In the genomic region with DNA sequence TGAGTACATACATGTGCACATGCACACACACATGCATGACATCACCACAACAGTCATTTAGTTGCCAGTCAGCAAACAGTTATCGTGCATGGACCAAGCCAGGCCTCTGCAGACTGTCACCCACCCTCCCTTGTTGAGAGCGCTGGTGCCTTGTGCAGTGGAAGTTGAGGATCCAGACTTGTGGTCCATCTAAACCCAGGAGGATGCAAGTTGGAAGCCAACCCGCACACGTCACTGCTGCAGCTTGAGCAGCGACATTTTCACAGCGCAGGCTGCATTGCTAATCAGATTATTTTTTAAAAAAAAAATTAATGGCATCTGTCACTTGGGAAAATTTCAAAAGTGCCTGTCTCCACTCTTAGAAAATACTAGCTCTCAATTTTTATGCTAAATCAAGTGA, we compare ENCODE assay signal across 29 mouse cellular contexts.
A peak's percentile ranks its signal among the peaks of the same experiment; 100 is the strongest.
DNase-seq lines count a peak whose midpoint lies in the region; ATAC-seq lines count a peak whose summit lies in the region.
"Had no signal": no experiment of that assay in that cellular context is flagged by ENCODE, and none has a peak within 500 bp of the region (broad histone marks: within the 10 kb centered on the region; RNA-seq: fewer than 3 reads in every experiment).

No protein-coding gene starts in this region.

- peaks cover 13% of the 10 kb centered on the region; the same call in 1 of the 2 replicates for H3K4me1 ChIP-seq in forebrain, embryonic 13.5 days
- no peaks in the 10 kb centered on the region for H3K4me1 ChIP-seq in forebrain, embryonic 11.5 days (replicated peaks; ENCODE audit: control insufficient read depth, insufficient read depth, low read length)
- peaks cover 78% of the 10 kb centered on the region for H3K4me1 ChIP-seq in hindbrain, embryonic 13.5 days (replicated peaks)
- H3K4me1 ChIP-seq in hindbrain, embryonic 11.5 days (replicated peaks; ENCODE audit: control insufficient read depth, insufficient read depth, low read length) = peaks cover 3% of the 10 kb centered on the region; the same call in 1 of the 2 replicates
- H3K4me1 ChIP-seq in neural tube, embryonic 13.5 days (replicated peaks) = peaks cover 78% of the 10 kb centered on the region
- H3K4me1 ChIP-seq: embryonic facial prominence, embryonic 12.5 days; heart, embryonic 15.5 days had no signal

- no peak overlapping the region for H3K27ac ChIP-seq in forebrain, embryonic 13.5 days
- no peak overlapping the region for H3K27ac ChIP-seq in forebrain, embryonic 11.5 days (ENCODE audit: low read depth, low read length)
- H3K27ac ChIP-seq in hindbrain, embryonic 13.5 days = peak overlapping the region; percentile 44; the same call in 1 of the 2 replicates
- H3K27ac ChIP-seq in hindbrain, embryonic 11.5 days (ENCODE audit: low read depth, low read length) = no peak overlapping the region
- peak overlapping the region; percentile 49; the same call in 1 of the 2 replicates for H3K27ac ChIP-seq in neural tube, embryonic 13.5 days (replicated peaks)
- H3K27ac ChIP-seq: embryonic facial prominence, embryonic 12.5 days; heart, embryonic 10.5 days; heart, embryonic 15.5 days; hindbrain, embryonic 14.5 days; left cerebral cortex, adult 2 months; limb, embryonic 13.5 days; lung, embryonic 15.5 days; neural tube, embryonic 12.5 days had no signal

- WGBS in forebrain, embryonic 13.5 days = 78% methylated on average over 6 of the region's 6 CpGs
- 87% methylated on average over 6 of the region's 6 CpGs for WGBS in forebrain, embryonic 11.5 days
- WGBS in hindbrain, embryonic 13.5 days = 67% methylated on average over 6 of the region's 6 CpGs
- WGBS in hindbrain, embryonic 11.5 days = 83% methylated on average over 6 of the region's 6 CpGs
- WGBS in neural tube, embryonic 13.5 days = 68% methylated on average over 6 of the region's 6 CpGs

- no peak overlapping the region for H3K9ac ChIP-seq in forebrain, embryonic 13.5 days
- H3K9ac ChIP-seq in forebrain, embryonic 11.5 days (ENCODE audit: low read length) = no peak overlapping the region
- no peak overlapping the region for H3K9ac ChIP-seq in hindbrain, embryonic 13.5 days
- no peak overlapping the region for H3K9ac ChIP-seq in hindbrain, embryonic 11.5 days (ENCODE audit: low read depth, low read length)
- H3K9ac ChIP-seq in neural tube, embryonic 13.5 days = no peak overlapping the region
- H3K9ac ChIP-seq: embryonic facial prominence, embryonic 12.5 days; heart, embryonic 15.5 days; hindbrain, embryonic 14.5 days; limb, embryonic 13.5 days; lung, embryonic 15.5 days; neural tube, embryonic 12.5 days had no signal

- no peaks in the 10 kb centered on the region for H3K36me3 ChIP-seq in forebrain, embryonic 13.5 days (ENCODE audit: poor library complexity, severe bottlenecking)
- H3K36me3 ChIP-seq in forebrain, embryonic 11.5 days (ENCODE audit: control insufficient read depth, insufficient read depth, low read length) = no peaks in the 10 kb centered on the region
- H3K36me3 ChIP-seq in hindbrain, embryonic 13.5 days = no peaks in the 10 kb centered on the region
- no peaks in the 10 kb centered on the region for H3K36me3 ChIP-seq in hindbrain, embryonic 11.5 days (ENCODE audit: control insufficient read depth, insufficient read depth, low read length)
- no peaks in the 10 kb centered on the region for H3K36me3 ChIP-seq in neural tube, embryonic 13.5 days
- H3K36me3 ChIP-seq: embryonic facial prominence, embryonic 12.5 days; G1E; heart, embryonic 10.5 days; heart, embryonic 15.5 days; limb, embryonic 13.5 days; lung, embryonic 15.5 days; neural tube, embryonic 12.5 days had no signal

- H3K4me2 ChIP-seq in forebrain, embryonic 13.5 days = no peak overlapping the region
- no peak overlapping the region for H3K4me2 ChIP-seq in forebrain, embryonic 11.5 days (ENCODE audit: low read depth, low read length, severe bottlenecking)
- H3K4me2 ChIP-seq in hindbrain, embryonic 13.5 days = no peak overlapping the region
- H3K4me2 ChIP-seq in hindbrain, embryonic 11.5 days (replicated peaks; ENCODE audit: low read depth, low read length) = no peak overlapping the region
- no peak overlapping the region for H3K4me2 ChIP-seq in neural tube, embryonic 13.5 days
- H3K4me2 ChIP-seq: embryonic facial prominence, embryonic 12.5 days; heart, embryonic 15.5 days; hindbrain, embryonic 14.5 days; limb, embryonic 13.5 days; liver, embryonic 11.5 days; lung, embryonic 15.5 days; neural tube, embryonic 12.5 days had no signal

- H3K9me3 ChIP-seq in forebrain, embryonic 13.5 days (replicated peaks) = no peaks in the 10 kb centered on the region
- H3K9me3 ChIP-seq in forebrain, embryonic 11.5 days (ENCODE audit: control insufficient read depth, low read length) = no peaks in the 10 kb centered on the region
- no peaks in the 10 kb centered on the region for H3K9me3 ChIP-seq in hindbrain, embryonic 13.5 days
- H3K9me3 ChIP-seq in hindbrain, embryonic 11.5 days (ENCODE audit: control insufficient read depth, low read length) = no peaks in the 10 kb centered on the region
- H3K9me3 ChIP-seq in neural tube, embryonic 13.5 days = no peaks in the 10 kb centered on the region
- H3K9me3 ChIP-seq: embryonic facial prominence, embryonic 12.5 days; heart, embryonic 10.5 days; heart, embryonic 15.5 days; limb, embryonic 13.5 days; lung, embryonic 15.5 days; neural tube, embryonic 12.5 days had no signal

- 0 out of 2 replicates have a peak, but pooled peaks cover 3% of the 10 kb centered on the region for H3K27me3 ChIP-seq in forebrain, embryonic 13.5 days
- H3K27me3 ChIP-seq in forebrain, embryonic 11.5 days (ENCODE audit: control insufficient read depth, insufficient read depth, low read length) = no peaks in the 10 kb centered on the region
- H3K27me3 ChIP-seq in hindbrain, embryonic 13.5 days = no peaks in the 10 kb centered on the region
- no peaks in the 10 kb centered on the region for H3K27me3 ChIP-seq in hindbrain, embryonic 11.5 days (ENCODE audit: control insufficient read depth, insufficient read depth, low read length)
- H3K27me3 ChIP-seq in neural tube, embryonic 13.5 days = no peaks in the 10 kb centered on the region
- H3K27me3 ChIP-seq: embryonic facial prominence, embryonic 12.5 days; heart, embryonic 15.5 days; lung, embryonic 15.5 days; neural tube, embryonic 12.5 days had no signal

- no peak for DNase-seq in forebrain, embryonic 11.5 days (ENCODE audit: low spot score)
- no peak for DNase-seq in hindbrain, embryonic 11.5 days (ENCODE audit: low spot score)
- no peak for DNase-seq in neural tube, embryonic 10.5 days (ENCODE audit: extremely low spot score, low spot score)
- no peak for DNase-seq in gastrocnemius, postnatal 14 days
- DNase-seq: adrenal gland, adult 8-10 months; cerebellum, adult 9-10 months; embryo, embryonic 11 days; gastrocnemius, postnatal 10 days; kidney, adult 11 months; kidney, postnatal 14 days; layer of hippocampus, adult 9-11 months; lung, postnatal 36 days; retina, postnatal 1 day; right cerebral cortex, postnatal 14 days; thymus, postnatal 4 days had no signal

- no peak overlapping the region for H3K4me3 ChIP-seq in forebrain, embryonic 13.5 days
- no peak overlapping the region for H3K4me3 ChIP-seq in forebrain, embryonic 11.5 days (ENCODE audit: low read depth, low read length)
- no peak overlapping the region for H3K4me3 ChIP-seq in hindbrain, embryonic 13.5 days
- H3K4me3 ChIP-seq in hindbrain, embryonic 11.5 days (ENCODE audit: low read depth, low read length) = no peak overlapping the region
- no peak overlapping the region for H3K4me3 ChIP-seq in neural tube, embryonic 13.5 days
- H3K4me3 ChIP-seq: embryonic facial prominence, embryonic 12.5 days; heart, embryonic 10.5 days; heart, embryonic 15.5 days; left cerebral cortex, adult 2 months; limb, embryonic 13.5 days; lung, embryonic 15.5 days; neural tube, embryonic 12.5 days had no signal

- 0 out of 2 replicates have a peak, but pooled peaks have one; percentile 14 for ATAC-seq in forebrain, embryonic 13.5 days
- ATAC-seq in forebrain, embryonic 11.5 days (replicated peaks; ENCODE audit: low FRiP score) = no peak
- 0 out of 2 replicates have a peak, but pooled peaks have one; percentile 18 for ATAC-seq in hindbrain, embryonic 13.5 days (ENCODE audit: low FRiP score)
- no peak for ATAC-seq in hindbrain, embryonic 11.5 days (ENCODE audit: low FRiP score)
- ATAC-seq in neural tube, embryonic 13.5 days (ENCODE audit: low read depth) = no peak
- ATAC-seq: inflammation-experienced regulatory T-cells, adult 6 months had no signal

- intact Hi-C loops in gastrocnemius, postnatal 14 days (cut with DNase I; ENCODE audit: low total_unique reads) = no loop called here

Comparison
In these comparisons a context has a peak if more than half of its experiments do, and no peak if none do; other contexts are left out.
1. ATAC-seq: peak in forebrain, embryonic 13.5 days (single experiment) and hindbrain, embryonic 13.5 days (single experiment); none in forebrain, embryonic 11.5 days (single experiment), hindbrain, embryonic 11.5 days (single experiment) and neural tube, embryonic 13.5 days (single experiment).
2. H3K27ac ChIP-seq: peak in hindbrain, embryonic 13.5 days (single experiment) and neural tube, embryonic 13.5 days (single experiment); none in forebrain, embryonic 13.5 days (single experiment), forebrain, embryonic 11.5 days (single experiment) and hindbrain, embryonic 11.5 days (single experiment).